Mouse (Mus musculus): Measurements from ENCODE around the gene Col15a1. TPM values are rescaled to one million over a fixed set of nuclear protein-coding genes. Genes with fewer than 3 reads are reported as not detected.

Gene Col15a1
- polyA plus RNA-seq, 1 experiment from 2014 or later = 2.9 TPM

- H3K27me3 ChIP-seq (ENCODE audit: control insufficient read depth, insufficient read depth, low read length) = no peaks in the 10 kb centered on the region
- no peaks in the 10 kb centered on the region for H3K9me3 ChIP-seq (ENCODE audit: control insufficient read depth, low read length)
- H3K27ac ChIP-seq (ENCODE audit: low read depth, low read length) = peak within 1 kb of the TSS; percentile 96
- H3K4me3 ChIP-seq (ENCODE audit: low read depth, low read length) = peak within 1 kb of the TSS; percentile 94
- under 1% methylated on average over 51 of the region's 65 CpGs for WGBS
- DNase-seq (ENCODE audit: low spot score, missing footprints) (peak; percentile 99), ATAC-seq (ENCODE audit: low FRiP score) (peak; percentile 98)
- peak within 1 kb of the TSS; percentile 96 for H3K4me2 ChIP-seq
- peaks cover 17% of the 10 kb centered on the region for H3K4me1 ChIP-seq (ENCODE audit: control insufficient read depth, insufficient read depth, low read length)
- H3K9ac ChIP-seq (ENCODE audit: low read length) = peak within 1 kb of the TSS; percentile 98
- no peaks in the 10 kb centered on the region for H3K36me3 ChIP-seq (ENCODE audit: control insufficient read depth, insufficient read depth, low read length)
Observed at GRCm38 (mm10) chr4:47352803-47353388, 144.9 kb downstream of the Col15a1 start, which contains the start of gene Tgfbr1. Gene Tgfbr1 (plus strand): TSS chr4:47353222.

- Histone ChIP-seq H3K4me1 (ENCODE audit: control insufficient read depth, insufficient read depth, low read length) (peaks cover 17% of the 10 kb centered on the region), H3K27me3 (ENCODE audit: control insufficient read depth, insufficient read depth, low read length) (no peaks in the 10 kb centered on the region), H3K4me3 (ENCODE audit: low read depth, low read length) (peak overlapping the region; percentile 94), H3K27ac (ENCODE audit: low read depth, low read length) (peak overlapping the region; percentile 96), H3K36me3 (ENCODE audit: control insufficient read depth, insufficient read depth, low read length) (no peaks in the 10 kb centered on the region), H3K9ac (ENCODE audit: low read length) (peak overlapping the region; percentile 98), H3K9me3 (ENCODE audit: control insufficient read depth, low read length) (no peaks in the 10 kb centered on the region), H3K4me2 (peak overlapping the region; percentile 59)
- DNase-seq (ENCODE audit: low spot score, missing footprints) = peak; percentile 95
- peak; percentile 80 for ATAC-seq (ENCODE audit: low FRiP score)
- WGBS = under 1% methylated on average over 58 of the region's 73 CpGs
Observed at GRCm38 (mm10) chr4:47353416-47354111, 145.6 kb downstream of the Col15a1 start.

- Histone ChIP-seq H3K9ac (ENCODE audit: low read length) (peak overlapping the region; percentile 98), H3K27me3 (ENCODE audit: control insufficient read depth, insufficient read depth, low read length) (no peaks in the 10 kb centered on the region), H3K36me3 (ENCODE audit: control insufficient read depth, insufficient read depth, low read length) (no peaks in the 10 kb centered on the region), H3K4me3 (ENCODE audit: low read depth, low read length) (peak overlapping the region; percentile 94), H3K4me2 (peak overlapping the region; percentile 59), H3K4me1 (ENCODE audit: control insufficient read depth, insufficient read depth, low read length) (peaks cover 17% of the 10 kb centered on the region), H3K9me3 (ENCODE audit: control insufficient read depth, low read length) (no peaks in the 10 kb centered on the region), H3K27ac (ENCODE audit: low read depth, low read length) (no peak overlapping the region)
- 36% methylated on average over 3 of the region's 3 CpGs for WGBS
- ATAC-seq (ENCODE audit: low FRiP score) (no peak), DNase-seq (ENCODE audit: low spot score, missing footprints) (peak; percentile 90)
Observed at GRCm38 (mm10) chr4:47354304-47354703, 146.3 kb downstream of the Col15a1 start.

DNA sequence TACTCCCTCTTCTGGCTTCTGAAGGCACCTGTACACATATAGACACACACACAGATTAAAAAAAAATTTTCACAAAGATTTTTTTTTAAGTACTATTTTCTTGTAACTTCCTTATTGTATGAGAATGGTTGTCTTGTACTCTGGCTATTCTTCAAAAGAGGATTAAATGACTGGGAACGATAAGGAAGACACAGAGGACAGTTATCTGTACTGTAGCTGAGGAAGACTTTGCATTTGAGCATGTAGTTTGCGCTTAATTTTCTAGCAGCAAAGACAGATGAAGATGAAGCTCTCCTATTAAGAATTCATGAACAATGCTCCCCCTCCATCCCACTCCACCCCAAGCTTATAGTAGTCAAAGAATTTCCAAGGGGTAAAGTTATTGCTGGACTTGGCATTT is 154.7 kb downstream of the Col15a1 start:
- Histone ChIP-seq H3K27ac (ENCODE audit: low read depth, low read length) (no peak overlapping the region), H3K27me3 (ENCODE audit: control insufficient read depth, insufficient read depth, low read length) (no peaks in the 10 kb centered on the region), H3K36me3 (ENCODE audit: control insufficient read depth, insufficient read depth, low read length) (no peaks in the 10 kb centered on the region), H3K4me2 (no peak overlapping the region), H3K9ac (ENCODE audit: low read length) (no peak overlapping the region), H3K9me3 (ENCODE audit: control insufficient read depth, low read length) (no peaks in the 10 kb centered on the region), H3K4me3 (ENCODE audit: low read depth, low read length) (no peak overlapping the region), H3K4me1 (ENCODE audit: control insufficient read depth, insufficient read depth, low read length) (no peaks in the 10 kb centered on the region)
- ATAC-seq (ENCODE audit: low FRiP score) = no peak
- no peak for DNase-seq (ENCODE audit: low spot score, missing footprints)
- WGBS = 94% methylated on average over 2 of the region's 2 CpGs

Other genes starting within 250 kb of the Col15a1 start
- 0.38 and 0.39 TPM in 2 replicates for gene Gabbr2, start 216.3 kb upstream of the Col15a1 start, polyA plus RNA-seq (2014; fragmentation: Nextera tagmentation; extraction: Ambion mirVana)
- gene Anks6, start 150.7 kb upstream of the Col15a1 start, polyA plus RNA-seq (2014; fragmentation: Nextera tagmentation; extraction: Ambion mirVana) = 2.0 and 3.2 TPM in 2 replicates
- 4.6 and 6.1 TPM in 2 replicates for gene Galnt12, start 116.3 kb upstream of the Col15a1 start, polyA plus RNA-seq (2014; fragmentation: Nextera tagmentation; extraction: Ambion mirVana)
- gene Tgfbr1, start 145.1 kb downstream of the Col15a1 start, polyA plus RNA-seq (2014; fragmentation: Nextera tagmentation; extraction: Ambion mirVana) = 121 and 133 TPM in 2 replicates

All from midbrain, embryonic 11.5 days (tissue).